Mouse (Mus musculus) G1E (cell line): ENCODE measurements at regions not wholly inside any gene's neighbourhood (a gene's known extent, or its start where the extent isn't known, plus 50 kb on each side); places are given as distances from the start of the nearest gene placed in this dataset.

Experiments
- ATAC-seq: 2 replicates; pipeline ENCODE4 v1.8.0; 2016; ENCODE audit warnings: mild to moderate bottlenecking; ENCODE audit not compliant: insufficient number of reproducible peaks, poor library complexity, low FRiP score, severe bottlenecking; ENCODE audit errors: extremely low read depth
- DNase-seq: peaks from one replicate; pipeline ENCODE4 v3.0.0; 2012; ENCODE audit warnings: low spot score
- H3K27me3 ChIP-seq: 2 replicates; pipeline ENCODE4 v1.6.1; 2012; ENCODE audit warnings: mild to moderate bottlenecking, low read length, inconsistent platforms; ENCODE audit not compliant: insufficient read depth
- H3K36me3 ChIP-seq: replicated peaks from 2 replicates; pipeline ENCODE3; 2012; ENCODE audit warnings: mild to moderate bottlenecking, inconsistent platforms
- H3K4me1 ChIP-seq: 2 replicates; pipeline ENCODE4 v1.6.1; 2012; ENCODE audit warnings: low read depth, low read length, inconsistent platforms, mixed read lengths; ENCODE audit not compliant: insufficient read depth
- H3K4me3 ChIP-seq: 2 replicates; pipeline ENCODE4 v1.5.1; 2012; ENCODE audit warnings: low read depth, mild to moderate bottlenecking, inconsistent platforms, low read length, moderate library complexity, mixed read lengths
- H3K9me3 ChIP-seq: replicated peaks from 2 replicates; pipeline ENCODE4 v1.6.1; 2012; ENCODE audit warnings: inconsistent platforms
- CTCF ChIP-seq: IDR thresholded peaks from 2 replicates; pipeline ENCODE4 v1.5.1; 2012; ENCODE audit warnings: low read depth, low read length, inconsistent platforms, mixed read lengths
- GATA1 ChIP-seq: IDR thresholded peaks from 2 replicates; pipeline ENCODE4 v1.6.1; 2012; ENCODE audit warnings: borderline replicate concordance, low read length, inconsistent platforms, mixed read lengths
- GATA2 ChIP-seq: IDR thresholded peaks from 2 replicates; pipeline ENCODE4 v1.6.1; 2012; ENCODE audit warnings: low read depth, low read length, inconsistent platforms, borderline replicate concordance
- POLR2AphosphoS5 ChIP-seq: IDR thresholded peaks from 2 replicates; pipeline ENCODE4 v1.6.1; 2012; ENCODE audit warnings: low read depth, low read length, inconsistent platforms; ENCODE audit not compliant: insufficient replicate concordance
- TAL1 ChIP-seq: conservative IDR thresholded peaks from 2 replicates; pipeline ENCODE4 v1.6.1; 2012; ENCODE audit warnings: low read depth, low read length, inconsistent platforms, mixed read lengths

DNA sequence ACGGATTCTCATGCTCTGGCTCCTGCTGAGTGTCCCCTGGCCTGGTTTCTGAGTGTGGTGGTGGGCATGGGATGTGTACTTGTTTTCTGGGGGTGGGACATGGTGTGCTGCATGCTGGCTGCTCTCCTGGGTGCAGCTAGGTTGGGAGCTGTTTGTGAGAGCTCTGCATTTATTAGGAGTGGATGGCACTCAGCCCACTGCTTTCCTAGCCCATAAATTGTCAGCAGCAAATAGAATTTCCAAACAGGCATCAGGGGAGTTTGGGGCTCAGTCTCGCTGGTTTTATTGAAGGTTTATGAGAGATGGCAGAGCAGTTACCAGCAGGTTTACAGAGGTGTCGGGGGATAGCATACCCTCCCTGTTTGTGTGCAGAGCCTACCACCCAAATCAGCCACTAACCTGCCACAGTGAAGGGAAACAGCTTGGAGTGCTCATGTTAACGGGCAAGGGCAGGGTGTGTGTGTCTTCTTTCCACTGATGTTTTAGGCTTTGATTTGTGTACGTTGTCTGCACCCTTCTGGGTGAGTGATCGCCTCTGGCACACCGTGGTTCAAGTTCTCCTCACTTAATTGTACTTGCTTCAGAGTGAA is 372.6 kb downstream of the Eipr1 start:
- Histone ChIP-seq H3K4me1 (no peaks in the 10 kb centered on the region), H3K4me3 (no peak overlapping the region), H3K36me3 (no peaks in the 10 kb centered on the region), H3K27me3 (no peaks in the 10 kb centered on the region), H3K9me3 (peaks cover 74% of the 10 kb centered on the region)
- ATAC-seq (no peak), DNase-seq (no peak)
- TF ChIP-seq CTCF (no peak), GATA2 (no peak), GATA1 (no peak), TAL1 (no peak), POLR2AphosphoS5 (no peak)

DNA sequence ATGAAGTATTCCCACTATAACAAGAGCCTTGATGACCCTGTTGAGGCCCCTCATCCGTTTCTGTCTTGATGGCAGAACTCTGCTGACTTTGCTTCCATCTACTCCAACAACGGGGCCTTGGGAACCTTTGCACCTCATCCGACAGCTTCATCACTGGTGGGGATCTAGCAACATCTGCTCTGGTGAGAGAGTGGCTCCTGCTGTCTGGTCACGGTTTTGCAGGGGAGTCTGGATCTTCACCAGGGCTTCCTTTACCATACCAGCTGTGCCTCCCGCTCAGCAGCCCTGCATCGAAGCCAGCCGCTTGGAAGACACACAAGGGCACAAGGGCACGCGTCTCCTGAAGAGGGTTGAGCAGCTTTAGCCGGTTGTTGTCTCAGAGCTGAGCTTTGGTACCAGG is 377.2 kb downstream of the Eipr1 start:
- Histone ChIP-seq H3K4me1 (no peaks in the 10 kb centered on the region), H3K9me3 (peaks cover 62% of the 10 kb centered on the region), H3K4me3 (no peak overlapping the region), H3K36me3 (no peaks in the 10 kb centered on the region), H3K27me3 (no peaks in the 10 kb centered on the region)
- ATAC-seq (no peak), DNase-seq (no peak)
- TF ChIP-seq TAL1 (no peak), CTCF (no peak), GATA1 (no peak), GATA2 (no peak)

DNA sequence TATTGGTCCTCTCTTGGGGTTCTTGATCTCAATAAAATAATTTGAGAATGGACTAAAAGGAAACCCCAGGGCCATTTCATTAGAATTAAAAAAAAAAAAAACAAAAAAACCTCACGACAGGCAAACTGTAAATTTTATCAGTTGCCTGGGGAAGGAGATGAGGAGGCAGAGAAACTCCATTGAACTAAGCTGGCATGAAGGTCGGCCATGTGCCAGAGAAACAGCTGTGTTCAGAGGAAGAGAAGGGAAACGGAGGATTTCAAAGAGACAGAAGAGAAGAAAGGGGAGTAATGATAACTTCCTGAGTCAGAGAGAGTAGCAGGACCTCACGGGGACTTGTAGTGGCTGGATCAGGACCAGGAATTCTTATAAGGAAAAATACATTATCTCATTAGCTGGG is 377.7 kb downstream of the Eipr1 start:
- no peak for ATAC-seq
- Histone ChIP-seq H3K9me3 (peaks cover 61% of the 10 kb centered on the region), H3K4me3 (no peak overlapping the region), H3K27me3 (no peaks in the 10 kb centered on the region), H3K36me3 (no peaks in the 10 kb centered on the region), H3K4me1 (no peaks in the 10 kb centered on the region)
- DNase-seq: no peak
- no peak for TF ChIP-seq TAL1
- TF ChIP-seq POLR2AphosphoS5: no peak
- TF ChIP-seq GATA2: no peak
- no peak for TF ChIP-seq GATA1
- no peak for TF ChIP-seq CTCF

DNA sequence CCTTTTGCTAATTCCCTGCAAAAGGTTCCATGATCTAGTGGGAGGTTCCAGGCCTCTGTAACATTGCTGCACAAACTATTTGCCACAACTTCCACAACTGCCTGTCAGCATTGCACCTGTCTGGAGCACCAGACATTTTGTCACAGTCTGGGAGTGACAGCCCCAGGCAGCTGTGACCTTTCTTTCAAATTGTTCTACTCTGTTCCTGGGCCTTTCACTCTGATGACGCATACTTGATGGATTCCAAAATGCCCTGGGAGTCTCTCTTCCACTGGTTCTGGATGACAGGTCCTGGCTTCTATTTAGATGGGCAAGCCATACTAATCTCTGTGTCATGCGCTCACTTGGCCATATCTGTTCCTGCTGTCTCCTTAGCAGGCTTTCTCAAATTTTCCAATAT is 382.7 kb downstream of the Eipr1 start:
- DNase-seq: no peak
- Histone ChIP-seq H3K4me1 (no peaks in the 10 kb centered on the region), H3K27me3 (no peaks in the 10 kb centered on the region), H3K36me3 (no peaks in the 10 kb centered on the region), H3K9me3 (peaks cover 68% of the 10 kb centered on the region), H3K4me3 (no peak overlapping the region)
- ATAC-seq: no peak
- TF ChIP-seq TAL1 (no peak), POLR2AphosphoS5 (no peak), GATA1 (no peak)

DNA sequence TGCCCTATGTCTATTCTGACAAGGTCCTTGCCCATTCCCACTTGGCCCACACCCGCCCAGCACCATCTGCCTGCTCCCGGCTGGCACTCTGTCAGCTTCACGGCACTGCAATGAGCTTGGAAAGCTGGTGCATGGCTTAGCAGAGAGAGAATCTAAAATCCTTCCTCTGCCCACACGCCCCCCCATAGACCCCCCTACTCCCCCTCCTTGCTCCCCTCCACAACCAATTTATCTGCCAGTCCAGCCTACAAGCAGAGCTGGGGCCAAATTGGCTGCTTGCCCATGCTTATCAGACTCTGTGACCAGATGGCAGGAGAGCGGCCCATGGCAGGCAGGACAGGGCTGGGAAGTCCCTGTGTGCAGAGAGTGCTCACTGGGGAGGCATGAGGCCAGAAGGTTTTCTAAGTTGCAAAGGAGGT is 385.3 kb downstream of the Eipr1 start:
- peaks cover 72% of the 10 kb centered on the region for H3K9me3 ChIP-seq
- TF ChIP-seq POLR2AphosphoS5 (no peak), CTCF (no peak), GATA2 (no peak)
- no peaks in the 10 kb centered on the region for H3K4me1 ChIP-seq
- DNase-seq: no peak
- no peak for ATAC-seq
- no peak overlapping the region for H3K4me3 ChIP-seq
- no peaks in the 10 kb centered on the region for H3K27me3 ChIP-seq
- no peaks in the 10 kb centered on the region for H3K36me3 ChIP-seq

DNA sequence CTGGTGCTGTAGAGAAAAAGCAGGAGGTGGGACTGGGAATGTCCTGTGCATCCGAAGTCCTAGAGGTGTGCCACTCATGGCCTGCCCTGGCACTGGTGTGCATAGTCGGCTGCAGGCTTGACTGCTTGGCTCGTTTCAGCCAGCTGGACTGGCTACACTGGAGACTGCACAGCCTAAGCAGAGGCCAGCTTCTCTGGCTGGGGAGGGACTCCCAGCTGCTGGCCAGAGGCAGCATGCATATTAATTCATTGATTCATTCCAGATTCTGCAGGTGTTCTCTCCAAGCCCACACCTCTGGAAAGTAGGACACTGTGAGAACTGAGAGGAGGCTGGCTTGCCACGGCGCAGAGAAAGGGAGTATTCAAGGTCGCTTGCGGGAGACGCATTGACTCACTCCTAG is 385.9 kb downstream of the Eipr1 start:
- 0 out of 2 replicates have a peak overlapping the region, but pooled peaks have one; percentile 0 for H3K4me3 ChIP-seq
- no peaks in the 10 kb centered on the region for H3K4me1 ChIP-seq
- no peaks in the 10 kb centered on the region for H3K27me3 ChIP-seq
- peaks cover 78% of the 10 kb centered on the region for H3K9me3 ChIP-seq
- ATAC-seq (no peak), DNase-seq (no peak)
- TF ChIP-seq GATA1: no peak
- TF ChIP-seq POLR2AphosphoS5: no peak
- no peak for TF ChIP-seq GATA2
- no peak for TF ChIP-seq TAL1
- no peak for TF ChIP-seq CTCF
- H3K36me3 ChIP-seq: no peaks in the 10 kb centered on the region

DNA sequence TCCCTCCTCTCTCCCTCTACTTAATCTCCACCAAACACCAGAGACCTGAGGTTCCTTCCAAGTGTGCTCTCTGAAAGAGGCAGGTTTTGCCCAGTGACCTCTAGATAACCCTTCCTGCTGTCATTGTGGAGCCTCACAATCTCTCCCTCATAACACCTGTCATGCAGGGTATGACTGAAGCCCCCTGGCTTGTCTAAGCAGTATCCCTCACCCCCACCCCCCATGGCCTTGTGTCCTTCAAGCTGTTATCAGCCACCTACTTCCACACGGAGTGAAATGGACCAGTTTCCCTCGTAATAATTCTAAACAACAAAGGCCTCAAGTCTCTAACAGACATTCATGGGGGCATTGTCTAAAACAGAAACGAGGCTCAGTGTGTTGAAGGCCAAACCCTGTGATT is 387.6 kb upstream of the Myt1l start:
- Histone ChIP-seq H3K27me3 (no peaks in the 10 kb centered on the region), H3K36me3 (no peaks in the 10 kb centered on the region), H3K4me3 (no peak overlapping the region), H3K4me1 (no peaks in the 10 kb centered on the region), H3K9me3 (peaks cover 85% of the 10 kb centered on the region)
- TF ChIP-seq CTCF (no peak), GATA2 (no peak), GATA1 (no peak)
- DNase-seq (no peak), ATAC-seq (no peak)
